Mouse (Mus musculus) lung, adult 10 weeks (tissue): ENCODE measurements around the gene Olfr1216. TPM values are rescaled to one million over a fixed set of nuclear protein-coding genes. Genes with fewer than 3 reads are reported as not detected.

Source experiments
- polyA plus RNA-seq: library from polyadenylated mRNA; stranded (reverse); fragments of 350-450 nt; fragmentation: Illumina TruSeq; extraction: RNeasy Lipid Tissue Mini Kit (QIAGEN cat#74804); gene quantifications from one replicate; pipeline ENCODE4 v1.2.3, GENCODE M21; 2014; ENCODE audit warnings: low read depth, low replicate concordance; ENCODE audit not compliant: insufficient read depth

Olfr1216 gene
- polyA plus RNA-seq, result not detected

DNA sequence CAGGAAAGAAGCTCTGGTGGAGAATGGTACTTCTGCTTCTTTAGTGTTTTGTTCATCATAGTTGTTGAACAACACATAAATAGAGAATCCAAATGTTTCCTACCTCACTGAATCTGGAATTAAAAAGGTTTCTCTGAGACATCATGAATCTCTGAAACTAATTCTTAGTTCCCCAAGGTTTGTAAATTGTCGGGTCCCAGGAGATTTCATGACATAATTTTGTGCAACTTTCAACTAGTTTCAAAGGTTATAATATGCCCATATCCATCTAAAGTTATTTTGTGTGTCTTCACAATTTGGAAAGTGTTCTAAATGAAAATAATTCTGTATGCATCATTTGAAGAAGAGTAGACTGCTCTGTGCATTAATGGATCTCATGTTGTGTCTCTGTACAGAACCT is at the start of gene Olfr1216:
Gene Olfr1216, minus strand, starts transcription at position 101 of the 400 bp plus-strand sequence.

DNA sequence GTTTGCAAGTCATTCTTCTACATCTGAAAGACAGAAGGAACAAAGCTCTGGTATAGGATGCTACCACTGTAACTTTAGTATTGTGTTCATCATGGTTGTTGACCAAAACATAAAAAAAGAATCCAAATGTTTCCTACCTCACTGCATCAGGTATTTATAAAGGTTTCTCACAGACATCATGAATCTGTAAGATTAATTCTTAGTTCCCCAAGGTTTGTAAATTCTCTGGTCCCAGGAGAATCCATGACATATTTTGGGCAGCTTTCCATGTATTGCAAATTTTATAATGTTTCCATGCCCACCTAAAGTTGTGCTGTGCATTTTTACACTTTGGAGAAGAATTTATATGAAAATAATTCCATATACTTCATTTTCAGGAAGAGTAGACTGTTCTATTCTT is 42.9 kb upstream of the Olfr1216 start, which contains the start of gene Olfr1218:
Gene Olfr1218, minus strand, starts transcription at position 101 of the 400 bp plus-strand sequence.

DNA sequence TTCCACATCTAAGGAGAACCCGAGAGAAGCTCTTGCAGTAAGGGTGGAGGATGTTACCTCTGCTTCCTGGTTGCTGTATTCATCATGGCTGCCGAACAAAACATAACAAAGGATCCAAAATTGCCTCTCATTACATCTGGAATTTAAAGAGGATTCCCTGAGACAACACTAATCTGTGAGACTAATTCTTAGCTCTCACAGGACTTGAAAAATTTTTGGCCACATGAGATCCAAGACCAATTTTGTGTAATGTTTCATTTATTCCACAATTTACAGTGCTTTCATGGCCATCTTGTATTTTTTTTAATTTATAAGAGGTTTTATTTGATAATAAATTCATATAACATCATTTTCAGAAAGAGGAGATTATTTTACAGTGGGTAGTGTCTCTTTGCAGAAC is 13.8 kb upstream of the Olfr1216 start, which contains the start of gene Olfr1217:
Gene Olfr1217, minus strand, starts transcription at position 101 of the 400 bp plus-strand sequence.

DNA sequence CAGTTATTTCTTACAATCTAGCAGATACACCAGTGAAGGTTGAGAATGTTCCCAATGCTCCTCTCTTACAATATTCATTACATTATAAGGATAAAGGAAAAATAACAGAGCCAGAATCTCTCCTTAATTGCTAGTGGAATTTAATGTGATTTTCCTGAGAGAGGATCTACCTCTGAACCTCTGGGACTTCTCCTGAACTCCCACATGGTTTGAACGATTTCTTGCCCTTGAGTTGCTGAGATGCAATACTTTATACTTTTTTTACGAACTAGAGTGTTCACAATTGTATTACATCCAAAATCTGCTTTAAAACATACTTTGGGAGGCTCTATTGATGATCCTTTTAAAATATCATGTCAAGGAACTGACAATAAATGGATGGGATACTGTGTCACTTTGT is 11.3 kb downstream of the Olfr1216 start, which contains the start of gene Olfr1215:
Gene Olfr1215, minus strand, starts transcription at position 101 of the 400 bp plus-strand sequence.

DNA sequence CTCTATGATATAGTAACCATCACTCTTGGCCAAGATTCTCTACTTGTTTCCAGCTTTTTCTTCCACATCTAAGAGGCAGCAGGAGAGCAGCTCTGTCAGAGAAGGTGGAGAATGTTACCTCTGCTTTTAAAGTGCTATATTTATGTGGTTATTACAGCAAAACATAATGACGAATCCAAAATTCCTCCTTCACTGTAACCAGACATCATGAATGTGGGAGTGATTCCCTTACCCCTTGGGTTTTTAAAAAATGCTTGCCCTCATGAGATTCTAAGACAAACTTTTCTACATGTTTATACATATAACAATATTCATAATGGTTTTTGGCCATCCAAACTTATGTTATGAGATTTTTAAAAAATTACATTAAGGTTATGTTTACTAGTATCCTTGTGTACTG is 25.6 kb downstream of the Olfr1216 start, which contains the start of gene Olfr1214:
Gene Olfr1214, minus strand, starts transcription at position 101 of the 400 bp plus-strand sequence.

DNA sequence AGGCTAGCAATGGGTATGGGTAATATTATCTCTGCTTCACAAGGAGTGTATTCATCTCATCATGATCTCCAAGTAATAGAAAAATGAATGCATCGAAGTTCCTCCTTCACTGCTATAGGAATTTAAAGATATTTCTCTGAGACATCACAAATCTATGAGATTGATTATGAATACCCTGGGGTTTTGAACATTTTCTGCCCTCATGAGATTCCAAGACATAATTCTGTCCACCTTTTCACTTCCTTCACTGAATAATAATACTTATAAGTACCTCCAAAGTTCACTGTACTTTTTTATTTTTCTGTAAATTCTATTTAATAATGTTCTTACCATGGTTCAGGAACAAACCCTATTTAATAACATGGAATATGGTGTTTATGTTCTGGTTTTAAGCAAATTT is 38.0 kb downstream of the Olfr1216 start, which contains the start of gene Gm13762:
Gene Gm13762, minus strand, starts transcription at position 101 of the 400 bp plus-strand sequence.

Other genes with a start within 250 kb of the Olfr1216 start
- gene Olfr1200, start 247.9 kb downstream of the Olfr1216 start, polyA plus RNA-seq, result not detected
- gene Olfr1201, start 225.3 kb downstream of the Olfr1216 start, polyA plus RNA-seq, result not detected
- gene Olfr1202, start 203.8 kb downstream of the Olfr1216 start, polyA plus RNA-seq, result not detected
- not detected for gene Olfr1205, start 188.6 kb downstream of the Olfr1216 start, polyA plus RNA-seq
- gene Olfr1204, start 169.0 kb downstream of the Olfr1216 start, polyA plus RNA-seq, result not detected
- gene Olfr1206, start 155.1 kb downstream of the Olfr1216 start, polyA plus RNA-seq, result not detected
- not detected for gene Olfr1208, start 116.0 kb downstream of the Olfr1216 start, polyA plus RNA-seq
- gene Olfr1209, start 103.2 kb downstream of the Olfr1216 start, polyA plus RNA-seq, result not detected
- gene Olfr1211, start 80.2 kb downstream of the Olfr1216 start, polyA plus RNA-seq, result not detected
- gene Olfr1212, start 64.4 kb downstream of the Olfr1216 start, polyA plus RNA-seq, result not detected
- not detected for gene Gm13762, start 38.1 kb downstream of the Olfr1216 start, polyA plus RNA-seq
- gene Olfr1214, start 25.7 kb downstream of the Olfr1216 start, polyA plus RNA-seq, result not detected
- gene Olfr1215, start 11.4 kb downstream of the Olfr1216 start, polyA plus RNA-seq, result not detected
- gene Olfr1217, start 13.7 kb upstream of the Olfr1216 start, polyA plus RNA-seq, result not detected
- gene Olfr1218, start 42.8 kb upstream of the Olfr1216 start, polyA plus RNA-seq, result not detected
- gene Olfr1219, start 65.2 kb upstream of the Olfr1216 start, polyA plus RNA-seq, result not detected
- not detected for gene Olfr1220, start 88.5 kb upstream of the Olfr1216 start, polyA plus RNA-seq
- gene Olfr1221, start 98.9 kb upstream of the Olfr1216 start, polyA plus RNA-seq, result not detected
- gene Olfr1222, start 114.7 kb upstream of the Olfr1216 start, polyA plus RNA-seq, result not detected
- not detected for gene Olfr1223, start 133.2 kb upstream of the Olfr1216 start, polyA plus RNA-seq
- not detected for gene Olfr1224-ps1, start 145.8 kb upstream of the Olfr1216 start, polyA plus RNA-seq
- gene Olfr1225, start 156.3 kb upstream of the Olfr1216 start, polyA plus RNA-seq, result not detected
- not detected for gene Olfr1226, start 181.7 kb upstream of the Olfr1216 start, polyA plus RNA-seq
- gene Olfr1228, start 235.7 kb upstream of the Olfr1216 start, polyA plus RNA-seq, result not detected